Mouse (Mus musculus) lung, embryonic 16.5 days (tissue): ENCODE measurements around the gene Fem1a. TPM values are rescaled to one million over a fixed set of nuclear protein-coding genes. Genes with fewer than 3 reads are reported as not detected.
A peak's percentile ranks its signal among the peaks of the same experiment; 100 is the strongest.

Experiments
- ATAC-seq: fragments of 200-750 bp; cut with Nextera tagmentation; 2 replicates; pipeline ENCODE4 v1.8.0; 2017; ENCODE audit warnings: low read depth, mild to moderate bottlenecking, moderate library complexity
- H3K27ac ChIP-seq: fragments of 300-500 bp; sonication (generic); 2 replicates; pipeline ENCODE4 v1.5.1; 2014; ENCODE audit warnings: mild to moderate bottlenecking, control low read depth, low read length
- H3K27me3 ChIP-seq: fragments of 300-500 bp; sonication (generic); 2 replicates; pipeline ENCODE4 v1.6.1; 2014; ENCODE audit warnings: low read depth, low read length, mixed read lengths; ENCODE audit not compliant: control insufficient read depth, insufficient read depth
- H3K36me3 ChIP-seq: fragments of 300-500 bp; sonication (generic); 2 replicates; pipeline ENCODE4 v1.6.1; 2014; ENCODE audit warnings: low read length; ENCODE audit not compliant: control insufficient read depth, insufficient read depth
- H3K4me1 ChIP-seq: fragments of 300-500 bp; sonication (generic); replicated peaks from 2 replicates; pipeline ENCODE4 v1.6.1; 2014; ENCODE audit warnings: low read length, mixed read lengths; ENCODE audit not compliant: control insufficient read depth, insufficient read depth
- H3K4me2 ChIP-seq: fragments of 300-500 bp; sonication (generic); 2 replicates; pipeline ENCODE4 v1.6.1; 2014; ENCODE audit warnings: low read depth, low read length, control low read depth
- H3K4me3 ChIP-seq: fragments of 300-500 bp; sonication (generic); 2 replicates; pipeline ENCODE4 v1.5.1; 2014; ENCODE audit warnings: mild to moderate bottlenecking, low read length, control low read depth
- H3K9ac ChIP-seq: fragments of 300-500 bp; sonication (generic); 2 replicates; pipeline ENCODE4 v1.6.1; 2014; ENCODE audit warnings: low read length, control low read depth
- H3K9me3 ChIP-seq: fragments of 300-500 bp; sonication (generic); 2 replicates; pipeline ENCODE4 v1.6.1; 2016; ENCODE audit warnings: low read length; ENCODE audit not compliant: control insufficient read depth
- WGBS: fragments of 180-500 bp; shearing (Covaris S2); extraction: QIAGEN DNeasy Blood & Tissue Kit; methylation state at CpG from one replicate; pipeline ENCODE4 v1.1.7; 2014; 5-methylcytosine and 5-hydroxymethylcytosine counted together
- polyA plus RNA-seq: library from polyadenylated mRNA; unstranded; fragments of >200 nt; fragmentation: Nextera tagmentation; extraction: Ambion mirVana; gene quantifications from 2 replicates; pipeline ENCODE4 v1.2.1, GENCODE M21; 2015

The Fem1a gene
- polyA plus RNA-seq, 1 experiment from 2014 or later = 12.1 TPM

DNA sequence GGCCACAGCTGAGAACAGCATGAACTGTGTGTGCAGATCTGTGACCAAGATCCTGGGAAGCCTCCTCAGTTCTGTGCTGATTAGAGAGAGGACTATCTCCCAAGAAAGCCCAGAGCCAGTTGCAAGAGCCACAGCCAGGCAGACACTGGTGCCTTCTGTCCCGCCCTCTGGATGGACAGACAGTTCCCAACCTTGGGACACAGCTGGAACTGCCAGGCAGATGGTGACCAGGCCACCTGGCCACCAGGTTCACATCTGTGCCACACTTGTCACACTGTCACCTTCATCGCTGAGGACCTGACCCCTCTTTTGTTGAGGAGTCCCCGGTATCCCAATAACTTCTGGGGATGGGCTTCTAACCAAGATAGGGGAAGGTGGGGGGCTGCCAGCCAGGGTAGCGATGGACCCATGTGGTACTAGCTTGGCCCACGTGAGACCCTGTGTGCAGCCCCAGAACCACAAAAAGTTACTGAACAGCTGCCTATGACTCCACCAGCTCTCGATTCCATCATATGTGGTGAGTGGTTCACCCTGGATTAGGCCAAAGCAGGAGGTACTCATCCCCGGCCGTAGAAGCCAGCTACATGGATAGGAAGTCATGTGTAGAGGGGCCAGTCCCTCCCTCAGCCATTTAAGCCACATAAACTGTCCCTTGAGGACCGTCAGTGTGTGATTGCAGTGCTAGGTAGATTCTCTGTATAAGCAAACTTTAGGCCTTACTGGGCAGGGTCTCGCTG, 2.9 kb downstream of the Fem1a start:
- Histone ChIP-seq H3K9ac (peak overlapping the region; percentile 32; the same call in 1 of the 2 replicates), H3K4me3 (no peak overlapping the region)
- no peak for ATAC-seq

GRCm38 (mm10) chr17:56261166-56261565, 4.6 kb downstream of the Fem1a start:
- no peak overlapping the region for H3K4me2 ChIP-seq
- H3K36me3 ChIP-seq = peaks cover 22% of the 10 kb centered on the region
- no peaks in the 10 kb centered on the region for H3K27me3 ChIP-seq
- 77% methylated on average over 3 of the region's 3 CpGs for WGBS
- H3K9me3 ChIP-seq = no peaks in the 10 kb centered on the region
- ATAC-seq = no peak
- H3K27ac ChIP-seq = no peak overlapping the region
- H3K4me1 ChIP-seq = peaks cover 21% of the 10 kb centered on the region
- no peak overlapping the region for H3K4me3 ChIP-seq
- H3K9ac ChIP-seq = no peak overlapping the region

More for the DNA sequence above, 2.9 kb downstream of the Fem1a start:
- Histone ChIP-seq H3K4me1 (peaks cover 28% of the 10 kb centered on the region), H3K4me2 (no peak overlapping the region), H3K36me3 (peaks cover 22% of the 10 kb centered on the region), H3K9me3 (no peaks in the 10 kb centered on the region), H3K27ac (no peak overlapping the region), H3K27me3 (no peaks in the 10 kb centered on the region)
- 86% methylated on average over 10 of the region's 10 CpGs for WGBS

GRCm38 (mm10) chr17:56262645-56263094, 6.1 kb downstream of the Fem1a start:
- H3K4me3 ChIP-seq = no peak overlapping the region
- H3K9ac ChIP-seq = no peak overlapping the region
- H3K27me3 ChIP-seq = no peaks in the 10 kb centered on the region
- no peak for ATAC-seq
- H3K4me2 ChIP-seq = no peak overlapping the region
- H3K36me3 ChIP-seq = peaks cover 22% of the 10 kb centered on the region
- H3K9me3 ChIP-seq = no peaks in the 10 kb centered on the region
- H3K27ac ChIP-seq = no peak overlapping the region
- peaks cover 18% of the 10 kb centered on the region for H3K4me1 ChIP-seq
- WGBS = 88% methylated on average over 3 of the region's 3 CpGs

DNA sequence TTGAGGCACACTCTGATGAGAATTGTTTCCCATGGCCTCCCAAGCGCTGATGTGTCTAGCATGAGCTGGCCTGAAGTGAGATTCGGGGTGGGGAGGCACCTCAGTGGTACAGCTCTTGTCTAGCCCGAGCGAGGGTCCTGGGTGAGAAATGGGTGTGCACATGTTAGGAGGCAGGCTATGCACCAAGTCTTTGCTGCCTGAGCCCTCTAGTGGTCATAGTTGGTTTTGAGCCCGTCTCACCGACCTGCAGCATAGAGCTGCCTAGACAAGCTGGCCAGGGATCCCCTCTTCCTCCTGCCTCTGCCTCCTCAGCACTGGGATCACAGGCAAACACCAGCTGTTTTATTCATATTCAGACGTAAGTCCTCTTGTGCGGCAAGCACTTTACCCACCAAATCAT, 7.4 kb downstream of the Fem1a start:
- WGBS = 16% methylated on average over 8 of the region's 8 CpGs
- H3K4me2 ChIP-seq = no peak overlapping the region

DNA sequence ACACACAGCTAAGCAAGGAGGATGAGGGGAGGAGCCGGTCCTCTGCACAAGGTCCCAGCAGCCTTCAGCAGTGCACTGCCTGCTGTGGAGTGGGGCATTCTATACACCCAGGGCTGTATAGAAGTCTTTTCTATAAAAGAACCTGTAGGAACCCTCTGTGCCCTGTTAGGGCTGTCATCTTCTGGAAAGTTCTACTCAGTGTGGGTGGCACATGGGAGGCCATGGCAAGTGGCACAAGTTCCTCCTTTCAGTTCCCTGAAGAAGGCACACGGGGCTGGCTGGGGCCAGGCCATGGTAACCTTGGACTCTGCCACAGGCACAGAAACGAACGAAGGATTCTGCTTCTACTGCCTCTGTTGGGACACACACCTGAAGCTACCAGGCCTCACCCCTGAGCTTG, 8.4 kb downstream of the Fem1a start:
- 82% methylated on average over 4 of the region's 4 CpGs for WGBS
- Histone ChIP-seq H3K4me1 (no peaks in the 10 kb centered on the region; the same call in 1 of the 2 replicates), H3K36me3 (peaks cover 14% of the 10 kb centered on the region), H3K27me3 (no peaks in the 10 kb centered on the region), H3K9me3 (no peaks in the 10 kb centered on the region), H3K9ac (no peak overlapping the region), H3K27ac (no peak overlapping the region), H3K4me2 (no peak overlapping the region), H3K4me3 (no peak overlapping the region)
- ATAC-seq = no peak

More for the DNA sequence above, 7.4 kb downstream of the Fem1a start:
- no peak overlapping the region for H3K9ac ChIP-seq
- peak; percentile 66 for ATAC-seq
- no peaks in the 10 kb centered on the region for H3K9me3 ChIP-seq
- H3K36me3 ChIP-seq = peaks cover 19% of the 10 kb centered on the region
- peaks cover 10% of the 10 kb centered on the region; the same call in 1 of the 2 replicates for H3K4me1 ChIP-seq
- no peak overlapping the region for H3K27ac ChIP-seq
- no peak overlapping the region for H3K4me3 ChIP-seq
- no peaks in the 10 kb centered on the region for H3K27me3 ChIP-seq

DNA sequence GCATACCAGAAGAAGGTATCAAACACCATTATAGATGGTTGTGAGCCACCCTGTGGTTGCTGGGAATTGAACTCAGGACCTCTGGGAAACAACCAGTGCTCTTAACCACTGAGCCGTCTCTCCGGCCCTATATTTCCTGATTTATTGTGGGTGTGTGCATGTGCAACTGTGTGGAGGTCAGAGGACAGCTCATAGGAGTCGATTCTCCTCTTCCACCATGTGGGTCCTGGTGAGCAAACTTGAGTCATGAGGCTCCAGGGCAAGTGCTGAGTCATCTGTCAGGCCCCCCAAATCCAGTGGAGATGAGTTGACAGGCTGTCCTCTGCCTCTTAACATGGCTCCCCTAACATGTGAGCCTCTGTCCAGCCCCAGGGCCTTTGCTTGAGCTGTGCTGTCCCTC, 9.3 kb downstream of the Fem1a start:
- ATAC-seq = no peak
- Histone ChIP-seq H3K4me1 (no peaks in the 10 kb centered on the region; the same call in 1 of the 2 replicates), H3K36me3 (peaks cover 10% of the 10 kb centered on the region), H3K27me3 (no peaks in the 10 kb centered on the region), H3K9ac (no peak overlapping the region), H3K27ac (no peak overlapping the region), H3K4me2 (no peak overlapping the region), H3K4me3 (no peak overlapping the region), H3K9me3 (no peaks in the 10 kb centered on the region)
- WGBS = 77% methylated on average over 3 of the region's 3 CpGs

GRCm38 (mm10) chr17:56266271-56266670, 9.7 kb downstream of the Fem1a start:
- Histone ChIP-seq H3K4me3 (no peak overlapping the region), H3K36me3 (peaks cover 12% of the 10 kb centered on the region), H3K9me3 (no peaks in the 10 kb centered on the region), H3K9ac (no peak overlapping the region), H3K4me1 (no peaks in the 10 kb centered on the region; the same call in 1 of the 2 replicates), H3K27me3 (no peaks in the 10 kb centered on the region), H3K4me2 (no peak overlapping the region), H3K27ac (no peak overlapping the region)
- WGBS = 58% methylated on average over 3 of the region's 3 CpGs
- no peak for ATAC-seq

DNA sequence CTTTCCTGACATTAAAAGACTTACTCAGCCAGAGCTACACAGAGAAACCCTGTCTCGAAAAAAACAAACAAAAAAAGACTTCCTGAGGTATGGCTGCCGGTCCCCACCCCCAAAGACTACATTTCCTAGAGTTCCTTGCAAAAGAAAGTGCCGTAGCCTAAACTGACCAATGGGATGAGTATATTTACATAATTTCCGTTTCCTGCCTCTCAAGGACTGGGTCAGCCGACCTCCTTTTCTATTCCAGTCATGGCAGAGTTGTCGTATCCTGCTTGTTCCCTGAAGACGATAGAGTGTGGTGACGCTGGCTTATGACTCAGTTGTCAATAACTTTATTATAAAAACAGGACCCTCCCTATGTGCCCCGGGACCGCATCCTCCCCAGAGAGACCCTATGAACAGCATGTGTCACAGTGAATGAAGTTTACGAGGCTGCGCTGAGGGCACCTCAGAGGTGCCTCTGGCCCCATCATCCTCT, 12.6 kb downstream of the Fem1a start:
- Histone ChIP-seq H3K9me3 (no peaks in the 10 kb centered on the region), H3K4me2 (peak overlapping the region; percentile 55), H3K27ac (peak overlapping the region; percentile 69), H3K4me1 (peaks cover 10% of the 10 kb centered on the region), H3K27me3 (no peaks in the 10 kb centered on the region), H3K36me3 (peaks cover 6% of the 10 kb centered on the region; the same call in 1 of the 2 replicates), H3K9ac (peak overlapping the region; percentile 61), H3K4me3 (peak overlapping the region; percentile 39)
- 17% methylated on average over 12 of the region's 12 CpGs for whole genome bisulfite sequencing
- peak; percentile 89 for ATAC-seq

- no peaks in the 10 kb centered on the region for H3K9me3 ChIP-seq
- H3K4me1 ChIP-seq = peaks cover 10% of the 10 kb centered on the region
- H3K4me2 ChIP-seq = peak overlapping the region; percentile 55
- WGBS = 63% methylated on average over 3 of the region's 3 CpGs
- peaks cover 6% of the 10 kb centered on the region; the same call in 1 of the 2 replicates for H3K36me3 ChIP-seq
- no peak for ATAC-seq
- no peak overlapping the region for H3K27ac ChIP-seq
- peak overlapping the region; percentile 39; the same call in 1 of the 2 replicates for H3K4me3 ChIP-seq
- H3K9ac ChIP-seq = peak overlapping the region; percentile 54
- no peaks in the 10 kb centered on the region for H3K27me3 ChIP-seq
Measured at GRCm38 (mm10) chr17:56269741-56270140, 13.1 kb downstream of the Fem1a start.
